8 mouse cellular contexts compared by ENCODE assay signal in genomic region chr16:17759344-17759773, GRCm38 (mm10). TPM values are rescaled to one million over a fixed set of nuclear protein-coding genes. Genes with fewer than 3 reads are reported as not detected.
A peak's percentile ranks its signal among the peaks of the same experiment; 100 is the strongest.
DNase-seq lines count a peak whose midpoint lies in the region; ATAC-seq and TF ChIP-seq lines count a peak whose summit lies in the region.

Gene Klhl22 (plus strand): TSS chr16:17759618.

- peaks cover 27% of the 10 kb centered on the region for H3K4me1 ChIP-seq in forebrain, embryonic 13.5 days
- peaks cover 10% of the 10 kb centered on the region for H3K4me1 ChIP-seq in heart, postnatal 0 days (ENCODE audit: control insufficient read depth, insufficient read depth)
- peaks cover 18 to 25% of the 10 kb centered on the region in 2 experiments for H3K4me1 ChIP-seq in liver, embryonic 14.5 days (replicated peaks; ENCODE audit: control insufficient read depth in 2 of 2, insufficient read depth in 2 of 2, low read length in 1 of 2)
- H3K4me1 ChIP-seq in neural tube, embryonic 11.5 days (ENCODE audit: control insufficient read depth, insufficient read depth, low read length): peaks cover 7% of the 10 kb centered on the region
- H3K4me1 ChIP-seq in stomach, embryonic 16.5 days (ENCODE audit: control insufficient read depth, insufficient read depth, low read length): peaks cover 19% of the 10 kb centered on the region; the same call in 1 of the 2 replicates

- peak within 1 kb of the TSS; percentile 95 for H3K4me2 ChIP-seq in forebrain, embryonic 13.5 days
- peak within 1 kb of the TSS; percentile 93 for H3K4me2 ChIP-seq in heart, postnatal 0 days (ENCODE audit: low read depth, low read length)
- peak within 1 kb of the TSS; percentile 67 for H3K4me2 ChIP-seq in liver, embryonic 14.5 days (ENCODE audit: low read depth)
- peak within 1 kb of the TSS; percentile 96 for H3K4me2 ChIP-seq in neural tube, embryonic 11.5 days (ENCODE audit: low read depth)
- H3K4me2 ChIP-seq in stomach, embryonic 16.5 days (ENCODE audit: low read depth, low read length): peak within 1 kb of the TSS; percentile 96

- peak within 1 kb of the TSS; percentile 91 for H3K9ac ChIP-seq in forebrain, embryonic 13.5 days
- H3K9ac ChIP-seq in heart, postnatal 0 days (replicated peaks; ENCODE audit: low read depth, low read length): peak within 1 kb of the TSS; percentile 63; the same call in 1 of the 2 replicates
- peak within 1 kb of the TSS; percentile 60 for H3K9ac ChIP-seq in liver, embryonic 14.5 days (replicated peaks)
- peak within 1 kb of the TSS; percentile 87 for H3K9ac ChIP-seq in neural tube, embryonic 11.5 days (ENCODE audit: low read length)
- H3K9ac ChIP-seq in stomach, embryonic 16.5 days (ENCODE audit: low read length): peak within 1 kb of the TSS; percentile 94

- no peaks in the 10 kb centered on the region for H3K9me3 ChIP-seq in forebrain, embryonic 13.5 days (replicated peaks)
- no peaks in the 10 kb centered on the region for H3K9me3 ChIP-seq in heart, postnatal 0 days (replicated peaks; ENCODE audit: control insufficient read depth, low read length)
- H3K9me3 ChIP-seq in liver, embryonic 14.5 days (ENCODE audit: control insufficient read depth, low read length): no peaks in the 10 kb centered on the region
- no peaks in the 10 kb centered on the region for H3K9me3 ChIP-seq in neural tube, embryonic 11.5 days (ENCODE audit: control insufficient read depth, low read length)
- no peaks in the 10 kb centered on the region for H3K9me3 ChIP-seq in stomach, embryonic 16.5 days (replicated peaks; ENCODE audit: control insufficient read depth, low read length)

- H3K4me3 ChIP-seq in forebrain, embryonic 13.5 days: peak within 1 kb of the TSS; percentile 69
- H3K4me3 ChIP-seq in heart, postnatal 0 days (ENCODE audit: low read depth, low read length): peak within 1 kb of the TSS; percentile 52
- H3K4me3 ChIP-seq in liver, embryonic 14.5 days (ENCODE audit: insufficient read depth in 1 of 2, low read depth in 2 of 2, low read length in 2 of 2): peak within 1 kb of the TSS; percentile 51 to 54
- H3K4me3 ChIP-seq in neural tube, embryonic 11.5 days (ENCODE audit: low read depth, low read length): peak within 1 kb of the TSS; percentile 66
- H3K4me3 ChIP-seq in stomach, embryonic 16.5 days (replicated peaks; ENCODE audit: low read length): peak within 1 kb of the TSS; percentile 71

- H3K27ac ChIP-seq in forebrain, embryonic 13.5 days: peak within 1 kb of the TSS; percentile 57; the same call in 1 of the 2 replicates
- peak within 1 kb of the TSS; percentile 60 for H3K27ac ChIP-seq in heart, postnatal 0 days (ENCODE audit: low read depth)
- H3K27ac ChIP-seq in liver, embryonic 14.5 days: no peak within 1 kb of the TSS
- H3K27ac ChIP-seq in neural tube, embryonic 11.5 days (ENCODE audit: low read depth, low read length): peak within 1 kb of the TSS; percentile 42
- H3K27ac ChIP-seq in stomach, embryonic 16.5 days (ENCODE audit: low read length): peak within 1 kb of the TSS; percentile 72

- WGBS in forebrain, embryonic 13.5 days: 2% methylated on average over 28 of the region's 28 CpGs
- WGBS in heart, postnatal 0 days: 1% methylated on average over 17 of the region's 28 CpGs
- 0% methylated on average over 26 of the region's 28 CpGs for WGBS in liver, embryonic 14.5 days (ENCODE audit: insufficient replicate concordance)
- 3% methylated on average over 24 of the region's 28 CpGs for WGBS in neural tube, embryonic 11.5 days
- WGBS in stomach, embryonic 16.5 days: under 1% methylated on average over 28 of the region's 28 CpGs

- TF ChIP-seq EP300 in heart, postnatal 0 days (IDR thresholded peaks at IDR 0.05; ENCODE audit: low read depth): no peak
- TF ChIP-seq EP300 in liver, embryonic 14.5 days (IDR thresholded peaks at IDR 0.05; ENCODE audit: low read depth): no peak

- no peak for TF ChIP-seq CTCF in heart, postnatal 0 days (IDR thresholded peaks at IDR 0.05; ENCODE audit: low read depth)
- no peak for TF ChIP-seq CTCF in liver, embryonic 14.5 days (IDR thresholded peaks at IDR 0.05; ENCODE audit: low read depth)

- peak; percentile 72 for ATAC-seq in cerebellum, adult (ENCODE audit: insufficient number of reproducible peaks, low FRiP score, low TSS enrichment)
- peak; percentile 96 for ATAC-seq in forebrain, embryonic 13.5 days
- ATAC-seq in heart, postnatal 0 days (ENCODE audit: insufficient read depth, low read depth): peak; percentile 96
- peak; percentile 75 for ATAC-seq in liver, embryonic 14.5 days (ENCODE audit: insufficient read depth)
- ATAC-seq in neural tube, embryonic 11.5 days (ENCODE audit: insufficient read depth, low FRiP score, low TSS enrichment): peak; percentile 89
- ATAC-seq in stomach, embryonic 16.5 days (ENCODE audit: insufficient read depth, low FRiP score): peak; percentile 95

- peak; percentile 70 to 71 for DNase-seq in CD8-positive naive resting alpha-beta T cell, adult 2 months (ENCODE audit: low read depth in 2 of 2, low spot score in 2 of 2)
- DNase-seq in heart, postnatal 0 days (ENCODE audit: low spot score): peak; percentile 81
- peak; percentile 91 to 95 for DNase-seq in kidney, postnatal 36 days
- peak; percentile 43 to 50 (median 47) for DNase-seq in liver, embryonic 14.5 days (ENCODE audit: low read depth in 3 of 3, low spot score in 3 of 3)
- DNase-seq in neural tube, embryonic 11.5 days (ENCODE audit: low spot score): peak; percentile 96

- peaks cover 6% of the 10 kb centered on the region; the same call in 1 of the 2 replicates for H3K36me3 ChIP-seq in forebrain, embryonic 13.5 days (ENCODE audit: poor library complexity, severe bottlenecking)
- peaks cover 4% of the 10 kb centered on the region for H3K36me3 ChIP-seq in heart, postnatal 0 days (replicated peaks; ENCODE audit: control insufficient read depth, insufficient read depth, low read length)
- H3K36me3 ChIP-seq in liver, embryonic 14.5 days (replicated peaks; ENCODE audit: control insufficient read depth, insufficient read depth, low read depth): no peaks in the 10 kb centered on the region
- H3K36me3 ChIP-seq in neural tube, embryonic 11.5 days (ENCODE audit: control insufficient read depth, insufficient read depth, low read length): no peaks in the 10 kb centered on the region
- no peaks in the 10 kb centered on the region for H3K36me3 ChIP-seq in stomach, embryonic 16.5 days (ENCODE audit: control insufficient read depth, insufficient read depth, low read length)

- 0 out of 2 replicates have a peak, but pooled peaks cover 5% of the 10 kb centered on the region for H3K27me3 ChIP-seq in forebrain, embryonic 13.5 days
- H3K27me3 ChIP-seq in heart, postnatal 0 days (ENCODE audit: control insufficient read depth, insufficient read depth, low read length): no peaks in the 10 kb centered on the region
- H3K27me3 ChIP-seq in liver, embryonic 14.5 days (ENCODE audit: control insufficient read depth, insufficient read depth, low read length): no peaks in the 10 kb centered on the region
- no peaks in the 10 kb centered on the region for H3K27me3 ChIP-seq in neural tube, embryonic 11.5 days (ENCODE audit: control insufficient read depth, insufficient read depth, low read length)
- no peaks in the 10 kb centered on the region for H3K27me3 ChIP-seq in stomach, embryonic 16.5 days (ENCODE audit: control insufficient read depth, insufficient read depth, low read length)

RNA-seq across cellular contexts. Expression of gene Klhl22, which starts in this region (rescaled TPM):
- 53.4 and 55.6 TPM in 2 replicates for polyA plus RNA-seq in forebrain, embryonic 13.5 days (2015; fragmentation: Nextera tagmentation; extraction: Ambion mirVana)
- 42.0 and 47.4 TPM in 2 replicates for total RNA-seq in heart, postnatal 0 days (2014; rRNA removed; ENCODE audit: low replicate concordance)
- 21.7 and 23.0 TPM in 2 replicates for polyA plus RNA-seq in heart, postnatal 0 days (2015; fragmentation: Nextera tagmentation; extraction: Ambion mirVana)
- 13.1 and 14.0 TPM in 2 replicates for polyA plus RNA-seq in liver, embryonic 14.5 days (2012; rRNA removed)
- 10.8 and 11.6 TPM in 2 replicates for polyA plus RNA-seq in liver, embryonic 14.5 days (2014; fragmentation: Nextera tagmentation; extraction: Ambion mirVana)
- 62.1 and 62.4 TPM in 2 replicates for polyA plus RNA-seq in neural tube, embryonic 11.5 days (2014; fragmentation: Nextera tagmentation; extraction: Ambion mirVana)
- 56.7 and 57.7 TPM in 2 replicates for polyA plus RNA-seq in stomach, embryonic 16.5 days (2015; fragmentation: Nextera tagmentation; extraction: Ambion mirVana)
